Mouse (Mus musculus): Measurements from ENCODE around the gene Tdrd9. TPM values are rescaled to one million over a fixed set of nuclear protein-coding genes. Genes with fewer than 3 reads are reported as not detected.

The Tdrd9 gene
- polyA plus RNA-seq, 1 experiment from 2014 or later, result 0.20 TPM

- H3K9ac ChIP-seq (ENCODE audit: low read depth, low read length), result no peak overlapping the region
- H3K27me3 ChIP-seq (replicated peaks; ENCODE audit: control insufficient read depth, insufficient read depth, low read length), result no peaks in the 10 kb centered on the region
- H3K4me2 ChIP-seq (ENCODE audit: low read depth, low read length), result no peak overlapping the region
- no peaks in the 10 kb centered on the region for H3K36me3 ChIP-seq (ENCODE audit: control insufficient read depth, insufficient read depth, low read length)
- no peak overlapping the region for H3K27ac ChIP-seq (ENCODE audit: low read length)
- H3K4me1 ChIP-seq (ENCODE audit: control insufficient read depth, insufficient read depth, low read length), result no peaks in the 10 kb centered on the region; the same call in 1 of the 2 replicates
- H3K9me3 ChIP-seq (ENCODE audit: control insufficient read depth, low read length), result no peaks in the 10 kb centered on the region
- no peak overlapping the region for H3K4me3 ChIP-seq (ENCODE audit: low read length)
- ATAC-seq, result 0 out of 2 replicates have a peak, but pooled peaks have one; percentile 52
- 5% methylated on average over 12 of the region's 12 CpGs for WGBS
Measured at GRCm38 (mm10) chr12:112091054-112091453, 119.7 kb downstream of the Tdrd9 start.

GRCm38 (mm10) chr12:112094261-112094880, 123.0 kb downstream of the Tdrd9 start:
- Histone ChIP-seq H3K27ac (ENCODE audit: low read length) (no peak overlapping the region), H3K9ac (ENCODE audit: low read depth, low read length) (no peak overlapping the region), H3K27me3 (replicated peaks; ENCODE audit: control insufficient read depth, insufficient read depth, low read length) (no peaks in the 10 kb centered on the region), H3K4me3 (ENCODE audit: low read length) (no peak overlapping the region), H3K4me2 (ENCODE audit: low read depth, low read length) (no peak overlapping the region), H3K36me3 (ENCODE audit: control insufficient read depth, insufficient read depth, low read length) (no peaks in the 10 kb centered on the region), H3K9me3 (ENCODE audit: control insufficient read depth, low read length) (no peaks in the 10 kb centered on the region), H3K4me1 (ENCODE audit: control insufficient read depth, insufficient read depth, low read length) (no peaks in the 10 kb centered on the region; the same call in 1 of the 2 replicates)
- 64% methylated on average over 8 of the region's 8 CpGs for WGBS
- ATAC-seq, result no peak

- Histone ChIP-seq H3K9me3 (ENCODE audit: control insufficient read depth, low read length) (no peaks in the 10 kb centered on the region), H3K4me1 (ENCODE audit: control insufficient read depth, insufficient read depth, low read length) (no peaks in the 10 kb centered on the region; the same call in 1 of the 2 replicates), H3K4me2 (ENCODE audit: low read depth, low read length) (no peak overlapping the region), H3K27ac (ENCODE audit: low read length) (no peak overlapping the region), H3K9ac (ENCODE audit: low read depth, low read length) (no peak overlapping the region), H3K4me3 (ENCODE audit: low read length) (no peak overlapping the region), H3K36me3 (ENCODE audit: control insufficient read depth, insufficient read depth, low read length) (no peaks in the 10 kb centered on the region), H3K27me3 (replicated peaks; ENCODE audit: control insufficient read depth, insufficient read depth, low read length) (no peaks in the 10 kb centered on the region)
- 0 out of 2 replicates have a peak, but pooled peaks have one; percentile 18 for ATAC-seq
- WGBS, result 63% methylated on average over 13 of the region's 13 CpGs
Measured at GRCm38 (mm10) chr12:112096051-112096732, 124.8 kb downstream of the Tdrd9 start.

GRCm38 (mm10) chr12:112096733-112097117, 125.4 kb downstream of the Tdrd9 start:
- Histone ChIP-seq H3K4me3 (ENCODE audit: low read length) (no peak overlapping the region), H3K27ac (ENCODE audit: low read length) (no peak overlapping the region), H3K9me3 (ENCODE audit: control insufficient read depth, low read length) (no peaks in the 10 kb centered on the region), H3K27me3 (replicated peaks; ENCODE audit: control insufficient read depth, insufficient read depth, low read length) (no peaks in the 10 kb centered on the region), H3K9ac (ENCODE audit: low read depth, low read length) (no peak overlapping the region), H3K4me1 (ENCODE audit: control insufficient read depth, insufficient read depth, low read length) (no peaks in the 10 kb centered on the region; the same call in 1 of the 2 replicates), H3K36me3 (ENCODE audit: control insufficient read depth, insufficient read depth, low read length) (no peaks in the 10 kb centered on the region), H3K4me2 (ENCODE audit: low read depth, low read length) (no peak overlapping the region)
- WGBS, result 73% methylated on average over 8 of the region's 8 CpGs
- ATAC-seq, result no peak

GRCm38 (mm10) chr12:112100106-112100505, 128.7 kb downstream of the Tdrd9 start:
- Histone ChIP-seq H3K4me1 (ENCODE audit: control insufficient read depth, insufficient read depth, low read length) (no peaks in the 10 kb centered on the region; the same call in 1 of the 2 replicates), H3K9me3 (ENCODE audit: control insufficient read depth, low read length) (no peaks in the 10 kb centered on the region), H3K27ac (ENCODE audit: low read length) (no peak overlapping the region), H3K36me3 (ENCODE audit: control insufficient read depth, insufficient read depth, low read length) (no peaks in the 10 kb centered on the region), H3K9ac (ENCODE audit: low read depth, low read length) (no peak overlapping the region), H3K4me3 (ENCODE audit: low read length) (no peak overlapping the region), H3K27me3 (replicated peaks; ENCODE audit: control insufficient read depth, insufficient read depth, low read length) (no peaks in the 10 kb centered on the region), H3K4me2 (ENCODE audit: low read depth, low read length) (no peak overlapping the region)
- 73% methylated on average over 4 of the region's 4 CpGs for WGBS
- no peak for ATAC-seq

GRCm38 (mm10) chr12:112101045-112101444, 129.7 kb downstream of the Tdrd9 start:
- Histone ChIP-seq H3K27me3 (replicated peaks; ENCODE audit: control insufficient read depth, insufficient read depth, low read length) (no peaks in the 10 kb centered on the region), H3K9ac (ENCODE audit: low read depth, low read length) (no peak overlapping the region), H3K4me2 (ENCODE audit: low read depth, low read length) (no peak overlapping the region), H3K36me3 (ENCODE audit: control insufficient read depth, insufficient read depth, low read length) (no peaks in the 10 kb centered on the region), H3K27ac (ENCODE audit: low read length) (no peak overlapping the region), H3K4me1 (ENCODE audit: control insufficient read depth, insufficient read depth, low read length) (no peaks in the 10 kb centered on the region; the same call in 1 of the 2 replicates), H3K9me3 (ENCODE audit: control insufficient read depth, low read length) (no peaks in the 10 kb centered on the region), H3K4me3 (ENCODE audit: low read length) (no peak overlapping the region)
- WGBS, result 47% methylated on average over 4 of the region's 4 CpGs
- ATAC-seq, result no peak

GRCm38 (mm10) chr12:112103179-112103578, 131.8 kb downstream of the Tdrd9 start:
- no peak overlapping the region for H3K27ac ChIP-seq (ENCODE audit: low read length)
- H3K4me3 ChIP-seq (ENCODE audit: low read length), result no peak overlapping the region
- H3K27me3 ChIP-seq (replicated peaks; ENCODE audit: control insufficient read depth, insufficient read depth, low read length), result no peaks in the 10 kb centered on the region
- no peak for ATAC-seq
- 84% methylated on average over 5 of the region's 5 CpGs for WGBS
- H3K4me2 ChIP-seq (ENCODE audit: low read depth, low read length), result no peak overlapping the region
- no peaks in the 10 kb centered on the region for H3K4me1 ChIP-seq (ENCODE audit: control insufficient read depth, insufficient read depth, low read length)
- no peak overlapping the region for H3K9ac ChIP-seq (ENCODE audit: low read depth, low read length)
- H3K36me3 ChIP-seq (ENCODE audit: control insufficient read depth, insufficient read depth, low read length), result no peaks in the 10 kb centered on the region
- H3K9me3 ChIP-seq (ENCODE audit: control insufficient read depth, low read length), result no peaks in the 10 kb centered on the region

- Histone ChIP-seq H3K4me1 (ENCODE audit: control insufficient read depth, insufficient read depth, low read length) (no peaks in the 10 kb centered on the region; the same call in none of the 2 replicates), H3K9ac (ENCODE audit: low read depth, low read length) (no peak overlapping the region), H3K4me3 (ENCODE audit: low read length) (no peak overlapping the region), H3K27me3 (replicated peaks; ENCODE audit: control insufficient read depth, insufficient read depth, low read length) (no peaks in the 10 kb centered on the region), H3K9me3 (ENCODE audit: control insufficient read depth, low read length) (no peaks in the 10 kb centered on the region), H3K27ac (ENCODE audit: low read length) (no peak overlapping the region), H3K36me3 (ENCODE audit: control insufficient read depth, insufficient read depth, low read length) (no peaks in the 10 kb centered on the region), H3K4me2 (ENCODE audit: low read depth, low read length) (no peak overlapping the region)
- 91% methylated on average over 11 of the region's 11 CpGs for WGBS
- no peak for ATAC-seq
Measured at GRCm38 (mm10) chr12:112104890-112105289, 133.5 kb downstream of the Tdrd9 start.

GRCm38 (mm10) chr12:112106541-112106971, 135.2 kb downstream of the Tdrd9 start, which contains the start of gene Aspg:
Aspg (plus strand) TSS chr12:112106679.
- Histone ChIP-seq H3K9ac (ENCODE audit: low read depth, low read length) (peak within 1 kb of the TSS; percentile 70), H3K27ac (ENCODE audit: low read length) (peak within 1 kb of the TSS; percentile 64), H3K4me3 (ENCODE audit: low read length) (peak within 1 kb of the TSS; percentile 53), H3K4me1 (ENCODE audit: control insufficient read depth, insufficient read depth, low read length) (peaks cover 10% of the 10 kb centered on the region), H3K4me2 (ENCODE audit: low read depth, low read length) (peak within 1 kb of the TSS; percentile 56), H3K27me3 (replicated peaks; ENCODE audit: control insufficient read depth, insufficient read depth, low read length) (no peaks in the 10 kb centered on the region), H3K9me3 (ENCODE audit: control insufficient read depth, low read length) (no peaks in the 10 kb centered on the region), H3K36me3 (ENCODE audit: control insufficient read depth, insufficient read depth, low read length) (no peaks in the 10 kb centered on the region)
- 1% methylated on average over 14 of the region's 14 CpGs for WGBS
- peak; percentile 87 for ATAC-seq

Measured in intestine, embryonic 16.5 days (tissue).